Mouse (Mus musculus) gonadal fat pad, adult 2 months (tissue): ENCODE data around the gene Ppm1h. TPM values are rescaled to one million over a fixed set of nuclear protein-coding genes. Genes with fewer than 3 reads are reported as not detected.

Experiments used
- DNase-seq: peaks from one replicate; pipeline ENCODE4 v3.0.0-alpha.2; 2012; ENCODE audit warnings: low read depth
- polyA plus RNA-seq: library from polyadenylated mRNA; depleted of rRNA; stranded (reverse); fragments of >200 nt; gene quantifications from 2 replicates; pipeline ENCODE4 v1.2.3, GENCODE M21; 2012

Gene Ppm1h
- polyA plus RNA-seq, 1 experiment: 9.4 TPM

DNA sequence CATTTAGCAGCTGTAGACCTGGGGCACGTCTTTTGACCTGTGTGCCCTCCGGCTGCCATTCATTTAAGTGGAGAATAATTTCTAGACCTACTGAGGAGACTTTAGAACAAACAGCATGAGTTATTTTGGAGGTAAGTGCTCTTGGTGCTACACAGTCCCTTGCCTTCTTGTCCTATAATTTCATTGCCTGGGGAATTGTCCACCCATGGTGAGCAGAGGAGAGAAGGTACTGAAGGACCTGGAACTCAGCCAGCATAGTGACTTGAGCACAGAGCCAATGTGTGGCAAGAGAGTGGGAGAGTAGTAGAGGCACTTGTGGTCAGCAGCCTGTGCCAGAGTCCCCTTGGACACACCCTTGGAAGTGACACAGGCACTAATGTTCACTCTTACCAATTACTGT, 64.8 kb downstream of the Ppm1h start:
- no peak for DNase-seq

DNA sequence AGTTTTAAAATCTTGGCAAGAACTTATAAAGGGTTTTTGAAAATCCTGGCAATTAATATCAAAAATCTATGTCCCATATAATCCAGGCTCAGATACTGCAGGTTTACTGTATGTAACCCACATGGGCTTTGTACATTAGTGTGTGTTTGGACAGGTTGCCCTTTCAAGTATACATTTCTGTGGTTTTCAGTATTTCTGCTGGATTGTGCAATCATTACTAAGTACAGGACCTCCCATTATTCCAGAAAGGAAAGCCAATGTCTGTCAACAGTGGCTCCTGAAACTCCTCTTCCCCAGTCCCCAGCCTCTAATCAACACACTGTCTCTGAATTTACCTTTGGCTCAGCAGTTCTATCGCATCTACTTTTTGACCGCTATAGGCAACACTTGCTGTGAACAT, 66.4 kb downstream of the Ppm1h start:
- DNase-seq: no peak

DNA sequence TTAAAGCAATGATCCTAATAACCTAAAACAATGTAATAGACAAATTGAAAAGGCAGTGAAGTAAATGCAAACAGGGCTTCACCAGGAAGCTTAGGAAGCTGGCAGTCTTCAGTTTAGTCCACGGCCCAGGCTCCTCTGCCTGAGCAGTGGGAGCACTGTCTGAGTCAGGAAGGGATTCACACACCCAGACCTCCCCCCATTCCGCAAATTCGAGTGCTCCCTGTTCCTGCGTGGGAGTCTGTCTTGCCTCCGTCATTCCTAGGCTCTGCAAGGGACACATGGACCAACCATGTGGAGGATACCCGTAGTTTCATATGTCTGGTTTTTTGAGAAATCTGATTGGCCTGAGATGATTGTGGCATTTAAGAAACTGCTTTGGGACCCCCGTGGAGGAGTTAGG, 67.6 kb downstream of the Ppm1h start:
- DNase-seq: no peak

DNA sequence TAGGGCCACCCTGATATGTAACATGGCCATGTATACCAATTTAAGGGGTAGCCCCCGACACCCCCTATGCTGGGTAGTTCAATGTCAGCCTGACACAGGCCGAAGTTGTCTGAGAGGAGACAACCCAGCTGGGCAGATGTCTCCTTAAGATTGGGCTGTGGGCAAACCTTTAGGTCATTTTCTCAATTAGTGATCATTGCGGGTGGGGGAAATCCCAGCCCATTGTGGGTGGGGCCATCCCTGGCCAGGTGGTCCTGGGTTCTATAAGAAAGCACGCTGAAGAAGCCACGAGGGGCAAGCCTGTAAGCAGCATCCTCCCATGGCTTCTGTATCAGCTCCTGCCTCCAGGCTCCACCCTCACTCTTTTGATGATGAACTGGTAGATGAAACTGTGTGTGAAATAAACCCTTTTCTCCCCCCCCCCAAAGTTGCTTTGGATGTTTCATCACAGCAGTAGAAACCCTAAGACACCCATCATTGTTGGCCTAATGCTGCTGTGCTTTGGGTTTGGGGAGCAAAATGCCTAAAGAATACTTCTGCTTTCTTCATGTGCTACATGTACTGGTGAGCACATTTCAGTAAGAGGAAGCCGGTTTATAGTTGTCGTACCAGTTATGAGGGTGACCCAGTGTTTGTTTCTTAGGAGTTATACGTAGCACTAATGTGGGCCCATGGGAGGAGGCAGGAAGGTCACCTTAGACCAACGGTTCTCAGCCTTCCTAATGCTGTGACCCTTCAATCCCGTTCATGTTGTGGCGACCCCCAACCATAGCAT, 68.8 kb downstream of the Ppm1h start:
- no peak for DNase-seq

DNA sequence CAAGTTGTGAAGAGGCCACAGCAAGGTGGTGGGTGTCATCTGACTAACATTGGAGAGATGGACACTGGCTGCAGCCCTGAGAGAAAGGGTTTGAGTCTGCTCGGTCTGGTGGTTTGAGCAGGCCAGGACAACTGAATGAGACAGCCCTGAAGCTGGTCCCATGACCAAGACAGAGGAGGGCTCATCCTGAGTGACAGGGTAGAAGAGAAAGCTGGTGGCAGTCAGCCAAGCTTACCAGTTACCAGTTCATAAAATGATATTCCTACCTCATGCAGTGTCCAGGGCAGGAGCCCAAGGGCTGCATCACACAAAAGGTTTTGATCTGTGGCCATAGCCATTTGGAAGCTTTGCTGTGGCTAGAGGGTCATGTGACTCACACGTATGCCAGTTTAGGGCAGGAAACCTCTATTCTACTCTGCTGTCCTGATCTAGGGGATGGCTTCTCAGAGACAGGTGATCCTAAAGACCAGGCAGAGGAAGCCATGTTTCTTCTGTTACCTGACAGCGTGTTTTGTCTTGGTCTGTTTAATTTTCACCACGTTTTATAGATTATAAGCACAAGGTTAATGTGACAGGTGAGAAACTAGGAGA, 69.9 kb downstream of the Ppm1h start:
- no peak for DNase-seq

DNA sequence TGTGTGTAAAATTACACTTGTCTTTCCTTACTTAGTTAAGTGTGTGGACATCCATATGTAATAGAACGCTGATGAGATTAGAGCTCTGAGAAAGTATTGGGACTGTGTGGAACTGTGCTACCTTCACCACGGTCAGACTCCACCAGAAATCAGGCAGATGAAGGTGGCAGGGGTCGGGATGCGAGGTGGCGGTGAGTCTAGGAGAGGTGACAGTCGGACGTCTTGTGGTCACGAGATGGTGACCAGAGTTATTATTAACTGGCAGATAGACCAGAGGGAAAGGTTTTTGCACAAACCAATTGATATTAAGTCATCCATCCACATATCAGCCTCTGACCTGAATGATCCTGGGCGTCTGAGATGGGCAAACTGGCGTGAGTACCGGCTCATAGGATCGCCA, 70.5 kb downstream of the Ppm1h start:
- no peak for DNase-seq

DNA sequence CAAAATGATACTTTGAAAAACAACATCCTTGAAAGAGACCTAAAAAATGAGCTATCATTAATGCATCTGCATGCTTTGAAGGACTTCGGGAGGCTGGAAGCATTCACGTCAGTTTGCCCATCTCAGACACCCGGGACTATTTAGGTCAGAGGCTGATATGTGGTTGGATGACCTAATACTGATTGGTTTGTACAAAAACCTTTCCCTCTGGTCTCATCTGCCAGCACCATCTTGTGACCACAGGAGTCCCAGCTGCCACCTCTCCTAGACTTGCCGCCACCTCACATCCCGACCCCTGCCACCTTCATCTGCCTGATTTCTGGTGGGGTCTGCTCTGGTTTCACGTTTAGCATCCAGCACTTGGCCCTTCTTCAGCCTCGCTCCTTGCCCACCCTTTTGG, 71.3 kb downstream of the Ppm1h start:
- DNase-seq: no peak

GRCm38 (mm10) chr10:122752950-122753923, 74.7 kb downstream of the Ppm1h start:
- DNase-seq: no peak

GRCm38 (mm10) chr10:122753924-122754307, 75.4 kb downstream of the Ppm1h start:
- DNase-seq: no peak

DNA sequence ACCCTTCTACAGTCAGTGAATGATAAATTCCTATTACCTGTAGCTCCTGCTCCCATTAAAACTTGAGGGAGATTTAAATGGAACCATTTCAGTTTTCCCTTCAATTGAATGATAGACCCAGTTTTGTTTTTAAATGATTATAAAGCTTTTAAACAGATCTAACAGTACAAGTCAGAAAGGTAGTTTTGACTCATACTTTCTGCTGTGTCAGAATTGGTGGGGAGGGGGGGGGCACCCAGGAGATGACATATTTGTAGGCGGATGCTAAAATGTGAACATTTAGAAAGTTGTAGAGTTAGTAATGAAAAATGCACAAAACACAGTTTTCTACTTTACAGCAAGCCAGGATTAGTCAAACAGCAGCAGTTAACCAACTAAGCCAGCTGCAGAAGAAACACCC, 76.4 kb downstream of the Ppm1h start:
- no peak for DNase-seq

GRCm38 (mm10) chr10:122756879-122757530, 78.4 kb downstream of the Ppm1h start:
- DNase-seq: no peak

DNA sequence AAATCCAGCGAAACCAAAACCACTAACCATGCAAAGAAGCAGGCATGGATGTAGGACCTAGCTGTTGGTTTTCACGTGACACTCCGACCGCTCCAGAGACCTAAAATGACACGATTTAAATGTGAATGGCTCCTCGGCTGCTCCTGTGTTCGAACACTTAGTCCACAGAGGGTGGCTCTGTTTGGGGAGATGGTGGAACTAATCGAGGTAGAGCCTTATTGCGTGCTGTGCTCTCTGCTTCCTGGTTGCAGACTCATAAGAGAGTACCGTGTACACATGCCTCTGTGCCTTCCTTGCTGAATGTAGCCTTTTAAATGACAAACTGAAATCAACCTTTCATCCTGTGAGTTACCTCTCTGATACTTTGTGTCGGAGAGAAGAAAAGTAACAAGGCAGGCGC, 79.2 kb downstream of the Ppm1h start:
- no peak for DNase-seq

- no peak for DNase-seq
Observed at GRCm38 (mm10) chr10:122758346-122758745, 79.8 kb downstream of the Ppm1h start.

DNA sequence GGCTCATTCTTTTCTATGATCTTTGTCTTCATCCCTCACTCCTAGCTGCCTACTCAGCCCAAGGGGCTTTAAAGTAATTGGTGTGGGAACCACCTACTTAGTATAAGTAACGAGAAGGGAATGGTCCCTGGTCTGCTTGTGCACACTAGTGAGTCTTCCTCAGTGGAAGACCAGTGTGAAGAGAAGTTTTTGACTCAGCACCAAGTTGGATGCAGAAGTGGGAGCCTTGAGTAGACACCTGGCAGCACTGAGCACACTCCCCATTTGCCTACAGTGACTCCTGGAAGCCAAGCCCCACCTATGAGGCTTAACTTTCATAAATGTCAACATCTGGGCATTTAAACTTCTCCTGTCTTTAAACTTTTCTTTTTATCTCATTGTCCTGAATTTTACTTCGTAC, 81.2 kb downstream of the Ppm1h start:
- DNase-seq: no peak

DNA sequence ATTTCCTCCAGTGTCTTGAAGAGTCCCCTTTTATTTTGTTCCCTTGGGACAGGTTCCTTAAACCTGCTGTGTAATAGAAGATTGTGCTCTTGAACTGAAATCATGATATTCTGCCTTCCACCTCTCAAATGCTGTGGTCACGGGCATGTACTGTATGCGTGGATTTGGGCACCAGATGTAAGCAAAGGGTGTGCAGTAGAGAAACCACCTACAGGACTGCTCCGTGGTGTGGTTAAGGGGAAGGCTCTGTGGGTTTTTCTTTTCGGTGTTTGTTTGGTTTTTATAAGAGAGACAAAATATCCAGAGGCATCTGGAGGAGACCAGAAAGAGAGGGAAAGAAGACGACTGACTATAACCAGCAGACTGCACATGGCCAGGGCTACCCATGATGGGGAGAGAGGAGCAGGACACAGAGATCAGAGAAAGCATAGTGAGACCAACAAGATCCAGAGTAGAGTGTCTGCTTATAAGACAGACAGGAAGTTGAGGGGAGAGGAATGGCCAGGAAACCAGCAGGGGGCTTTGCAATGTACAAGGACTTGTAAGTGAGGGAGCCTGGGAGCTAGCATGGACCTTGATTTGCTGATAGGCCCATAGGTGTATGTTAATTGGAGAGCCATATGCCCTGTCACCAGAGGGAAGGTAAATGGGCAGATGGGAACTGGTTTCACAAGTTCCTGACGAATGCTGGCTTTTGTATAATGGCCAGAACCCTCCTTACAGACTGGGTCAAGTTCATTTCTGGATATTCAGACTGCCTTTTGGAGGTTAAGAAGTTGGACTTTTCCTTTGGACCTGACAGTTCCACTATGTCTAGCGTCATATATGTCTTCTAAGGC, 82.1 kb downstream of the Ppm1h start:
- DNase-seq: no peak

- no peak for DNase-seq
Observed at GRCm38 (mm10) chr10:122762772-122763511, 84.4 kb downstream of the Ppm1h start.

DNA sequence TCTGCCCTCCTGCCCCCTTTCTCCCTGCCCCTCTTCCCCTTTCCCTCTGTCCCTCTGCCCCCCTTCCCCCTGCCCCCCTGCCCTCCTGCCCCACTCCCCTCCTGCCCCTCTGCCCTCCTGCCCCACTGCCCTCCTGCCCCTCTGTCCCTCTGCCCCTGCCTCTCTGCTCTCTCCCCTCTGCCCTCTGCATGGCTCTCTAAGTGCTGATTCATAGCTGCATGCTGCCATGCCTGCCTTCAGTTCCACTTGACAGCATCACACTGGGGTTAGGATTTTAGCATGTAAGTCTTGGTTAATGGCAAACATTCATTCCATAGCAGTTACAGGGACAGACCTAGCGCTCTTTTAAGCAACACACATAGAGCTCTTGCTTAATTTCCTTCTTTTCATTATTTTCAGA, 85.0 kb downstream of the Ppm1h start:
- no peak for DNase-seq

- no peak for DNase-seq
Observed at GRCm38 (mm10) chr10:122764653-122765052, 86.1 kb downstream of the Ppm1h start.

- DNase-seq: no peak
Observed at GRCm38 (mm10) chr10:122765521-122765920, 87.0 kb downstream of the Ppm1h start.

DNA sequence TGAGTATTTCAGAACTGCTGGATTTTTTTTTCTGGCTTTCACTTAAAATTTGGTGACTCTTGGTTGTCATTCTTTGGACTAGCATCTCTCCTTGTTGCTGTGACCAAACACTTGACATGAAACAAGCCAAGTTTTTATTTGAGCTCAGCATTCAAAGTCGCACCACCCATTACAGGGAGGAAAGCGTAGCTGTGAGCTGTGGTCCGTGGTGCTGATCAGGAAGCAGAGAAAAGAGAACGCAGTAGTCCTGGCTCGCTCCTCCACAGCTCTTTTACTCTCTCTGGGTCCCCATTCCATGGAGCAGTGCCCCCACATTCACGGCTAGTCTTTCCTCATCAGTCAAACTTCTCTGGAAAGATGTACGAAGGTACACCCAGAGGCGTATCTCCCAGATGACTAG, 87.4 kb downstream of the Ppm1h start:
- no peak for DNase-seq
